Mouse (Mus musculus) myocyte (in vitro differentiated cells): ENCODE results near the gene Ptcra.

Experiments
- CEBPB ChIP-seq: IDR thresholded peaks from 2 replicates; pipeline ENCODE4 v1.6.1; 2011; ENCODE audit warnings: mild to moderate bottlenecking, moderate library complexity; ENCODE audit not compliant: poor library complexity, insufficient read depth, severe bottlenecking
- POLR2A ChIP-seq: IDR thresholded peaks from one replicate; pipeline ENCODE4 v1.6.1; 2011; ENCODE audit warnings: low read depth, mild to moderate bottlenecking, control low read depth, moderate library complexity; ENCODE audit not compliant: insufficient read length
- TCF12 ChIP-seq: IDR thresholded peaks from one replicate; pipeline ENCODE4 v1.6.1; 2011; ENCODE audit warnings: mild to moderate bottlenecking, control low read depth; ENCODE audit not compliant: poor library complexity, insufficient read depth, severe bottlenecking

- TF ChIP-seq TCF12 (no peak), POLR2A (no peak), CEBPB (no peak)
Measured at GRCm38 (mm10) chr17:46745506-46745905, 18.0 kb downstream of the Ptcra start.
